Mouse (Mus musculus) embryo, embryonic 10.5 days (tissue): Measurements from ENCODE around the gene Fsip1.
"Not testable (repeated sequence)": the region's sequence is repeated elsewhere in the genome, so short reads cannot be mapped to it uniquely, and the experiment has no call there.

Source experiments
- DNase-seq: peaks from one replicate; pipeline ENCODE4 v3.0.0-alpha.2; 2015; ENCODE audit warnings: low spot score

Gene Fsip1

GRCm38 (mm10) chr2:118256621-118257053 is at the start of gene Fsip1:
Gene Fsip1, minus strand, starts transcription at chr2:118256966.
- peak; percentile 94 for DNase-seq

- DNase-seq, result peak; percentile 29
These were observed 49.7 kb upstream of the Fsip1 start for GRCm38 (mm10) chr2:118306522-118306895.

- no peak for DNase-seq
These were observed 49.2 kb upstream of the Fsip1 start for GRCm38 (mm10) chr2:118305827-118306521.

GRCm38 (mm10) chr2:118303456-118303855 is 46.7 kb upstream of the Fsip1 start:
- DNase-seq, result no peak

GRCm38 (mm10) chr2:118301656-118302055 is 44.9 kb upstream of the Fsip1 start:
- DNase-seq, result no peak

GRCm38 (mm10) chr2:118301041-118301545 is 44.3 kb upstream of the Fsip1 start:
- DNase-seq, result no peak

- no peak for DNase-seq
These were observed 43.2 kb upstream of the Fsip1 start for GRCm38 (mm10) chr2:118299981-118300380.

GRCm38 (mm10) chr2:118298601-118299000 is 41.8 kb upstream of the Fsip1 start:
- no peak for DNase-seq

GRCm38 (mm10) chr2:118297966-118298365 is 41.2 kb upstream of the Fsip1 start:
- no peak for DNase-seq

- no peak for DNase-seq
These were observed 38.7 kb upstream of the Fsip1 start for GRCm38 (mm10) chr2:118295505-118295904.

- no peak for DNase-seq
These were observed 36.8 kb upstream of the Fsip1 start for GRCm38 (mm10) chr2:118293583-118293982.

GRCm38 (mm10) chr2:118289066-118289460 is 32.3 kb upstream of the Fsip1 start:
- DNase-seq, result not testable (repeated sequence)

GRCm38 (mm10) chr2:118288326-118289065 is 31.7 kb upstream of the Fsip1 start:
- DNase-seq, result no peak

GRCm38 (mm10) chr2:118287678-118288077 is 30.9 kb upstream of the Fsip1 start:
- no peak for DNase-seq

GRCm38 (mm10) chr2:118282467-118282866 is 25.7 kb upstream of the Fsip1 start:
- DNase-seq, result no peak

- no peak for DNase-seq
These were observed 21.5 kb upstream of the Fsip1 start for GRCm38 (mm10) chr2:118278249-118278648.

- no peak for DNase-seq
These were observed 14.8 kb upstream of the Fsip1 start for GRCm38 (mm10) chr2:118271606-118272005.

GRCm38 (mm10) chr2:118270213-118270612 is 13.4 kb upstream of the Fsip1 start:
- no peak for DNase-seq

GRCm38 (mm10) chr2:118263914-118264201 is 7.1 kb upstream of the Fsip1 start:
- DNase-seq, result no peak

- DNase-seq, result peak; percentile 85
These were observed 6.6 kb upstream of the Fsip1 start for GRCm38 (mm10) chr2:118263151-118263913.

- no peak for DNase-seq
These were observed 5.9 kb upstream of the Fsip1 start for GRCm38 (mm10) chr2:118262673-118263072.

GRCm38 (mm10) chr2:118259746-118260145 is 3.0 kb upstream of the Fsip1 start:
- DNase-seq, result no peak

GRCm38 (mm10) chr2:118257094-118257493 is 328 bp upstream of the Fsip1 start:
- no peak for DNase-seq
